Mouse (Mus musculus): ENCODE results near the gene Klhl29. TPM values are rescaled to one million over a fixed set of nuclear protein-coding genes. Genes with fewer than 3 reads are reported as not detected.

Klhl29 gene
- polyA plus RNA-seq, 1 experiment from 2014 or later: 0.60 TPM

GRCm38 (mm10) chr12:5157021-5157681, 218.3 kb downstream of the Klhl29 start:
- 75% methylated on average over 6 of the region's 6 CpGs for WGBS
- no peak overlapping the region for H3K27ac ChIP-seq
- H3K4me3 ChIP-seq: no peak overlapping the region
- no peak for DNase-seq (ENCODE audit: low spot score)
- 0 out of 2 replicates have a peak, but pooled peaks cover 1% of the 10 kb centered on the region for H3K4me1 ChIP-seq
- H3K36me3 ChIP-seq: no peaks in the 10 kb centered on the region
- no peaks in the 10 kb centered on the region for H3K27me3 ChIP-seq (ENCODE audit: insufficient read depth, poor library complexity, severe bottlenecking)
- H3K9me3 ChIP-seq: no peaks in the 10 kb centered on the region

GRCm38 (mm10) chr12:5155177-5155576, 220.3 kb downstream of the Klhl29 start:
- 67% methylated on average over 3 of the region's 3 CpGs for WGBS
- DNase-seq (ENCODE audit: low spot score): no peak
- H3K27me3 ChIP-seq (ENCODE audit: insufficient read depth, poor library complexity, severe bottlenecking): no peaks in the 10 kb centered on the region

GRCm38 (mm10) chr12:5151859-5152258, 223.6 kb downstream of the Klhl29 start:
- 20% methylated on average over 10 of the region's 10 CpGs for WGBS
- H3K27ac ChIP-seq: no peak overlapping the region

More at GRCm38 (mm10) chr12:5155177-5155576, 220.3 kb downstream of the Klhl29 start:
- Histone ChIP-seq H3K9me3 (no peaks in the 10 kb centered on the region), H3K4me3 (no peak overlapping the region), H3K4me1 (0 out of 2 replicates have a peak, but pooled peaks cover 4% of the 10 kb centered on the region), H3K36me3 (no peaks in the 10 kb centered on the region), H3K27ac (no peak overlapping the region)

GRCm38 (mm10) chr12:5147346-5148035, 228.0 kb downstream of the Klhl29 start:
- 76% methylated on average over 5 of the region's 5 CpGs for WGBS
- Histone ChIP-seq H3K27me3 (ENCODE audit: insufficient read depth, poor library complexity, severe bottlenecking) (no peaks in the 10 kb centered on the region), H3K27ac (no peak overlapping the region), H3K4me3 (no peak overlapping the region), H3K9me3 (no peaks in the 10 kb centered on the region), H3K36me3 (no peaks in the 10 kb centered on the region), H3K4me1 (0 out of 2 replicates have a peak, but pooled peaks cover 4% of the 10 kb centered on the region)
- DNase-seq (ENCODE audit: low spot score): no peak

More at GRCm38 (mm10) chr12:5151859-5152258, 223.6 kb downstream of the Klhl29 start:
- Histone ChIP-seq H3K4me1 (0 out of 2 replicates have a peak, but pooled peaks cover 4% of the 10 kb centered on the region), H3K27me3 (ENCODE audit: insufficient read depth, poor library complexity, severe bottlenecking) (no peaks in the 10 kb centered on the region), H3K9me3 (no peaks in the 10 kb centered on the region), H3K4me3 (no peak overlapping the region), H3K36me3 (no peaks in the 10 kb centered on the region)
- no peak for DNase-seq (ENCODE audit: low spot score)

GRCm38 (mm10) chr12:5143903-5144781, 231.3 kb downstream of the Klhl29 start:
- Histone ChIP-seq H3K27me3 (ENCODE audit: insufficient read depth, poor library complexity, severe bottlenecking) (no peaks in the 10 kb centered on the region), H3K4me1 (no peaks in the 10 kb centered on the region), H3K36me3 (no peaks in the 10 kb centered on the region), H3K27ac (no peak overlapping the region), H3K4me3 (no peak overlapping the region), H3K9me3 (no peaks in the 10 kb centered on the region)
- DNase-seq (ENCODE audit: low spot score): no peak
- 52% methylated on average over 5 of the region's 5 CpGs for WGBS

- H3K9me3 ChIP-seq: no peaks in the 10 kb centered on the region
- no peak for DNase-seq (ENCODE audit: low spot score)
- no peak overlapping the region for H3K27ac ChIP-seq
- H3K27me3 ChIP-seq (ENCODE audit: insufficient read depth, poor library complexity, severe bottlenecking): no peaks in the 10 kb centered on the region
- no peak overlapping the region for H3K4me3 ChIP-seq
- H3K36me3 ChIP-seq: no peaks in the 10 kb centered on the region
- no peaks in the 10 kb centered on the region for H3K4me1 ChIP-seq
- 80% methylated on average over 5 of the region's 5 CpGs for WGBS
These were observed 232.3 kb downstream of the Klhl29 start for GRCm38 (mm10) chr12:5143224-5143623.

GRCm38 (mm10) chr12:5142776-5143175, 232.7 kb downstream of the Klhl29 start:
- Histone ChIP-seq H3K36me3 (no peaks in the 10 kb centered on the region), H3K9me3 (no peaks in the 10 kb centered on the region), H3K4me3 (no peak overlapping the region), H3K27ac (no peak overlapping the region), H3K4me1 (no peaks in the 10 kb centered on the region), H3K27me3 (ENCODE audit: insufficient read depth, poor library complexity, severe bottlenecking) (no peaks in the 10 kb centered on the region)
- DNase-seq (ENCODE audit: low spot score): peak; percentile 81
- WGBS: 15% methylated on average over 3 of the region's 3 CpGs

GRCm38 (mm10) chr12:5141040-5141439, 234.4 kb downstream of the Klhl29 start:
- no peaks in the 10 kb centered on the region for H3K36me3 ChIP-seq
- WGBS: 18% methylated on average over 4 of the region's 4 CpGs
- no peaks in the 10 kb centered on the region for H3K27me3 ChIP-seq (ENCODE audit: insufficient read depth, poor library complexity, severe bottlenecking)
- no peaks in the 10 kb centered on the region for H3K4me1 ChIP-seq
- H3K9me3 ChIP-seq: no peaks in the 10 kb centered on the region
- H3K4me3 ChIP-seq: no peak overlapping the region
- no peak overlapping the region for H3K27ac ChIP-seq
- no peak for DNase-seq (ENCODE audit: low spot score)

- Histone ChIP-seq H3K9me3 (no peaks in the 10 kb centered on the region), H3K27me3 (ENCODE audit: insufficient read depth, poor library complexity, severe bottlenecking) (no peaks in the 10 kb centered on the region), H3K4me1 (no peaks in the 10 kb centered on the region), H3K36me3 (no peaks in the 10 kb centered on the region), H3K4me3 (no peak overlapping the region), H3K27ac (no peak overlapping the region)
- DNase-seq (ENCODE audit: low spot score): no peak
- 84% methylated on average over 4 of the region's 4 CpGs for WGBS
These were observed 236.2 kb downstream of the Klhl29 start for GRCm38 (mm10) chr12:5139302-5139701.

GRCm38 (mm10) chr12:5136300-5136699, 239.2 kb downstream of the Klhl29 start:
- Histone ChIP-seq H3K4me3 (no peak overlapping the region), H3K9me3 (no peaks in the 10 kb centered on the region), H3K27me3 (ENCODE audit: insufficient read depth, poor library complexity, severe bottlenecking) (no peaks in the 10 kb centered on the region), H3K27ac (no peak overlapping the region), H3K36me3 (no peaks in the 10 kb centered on the region), H3K4me1 (no peaks in the 10 kb centered on the region)
- DNase-seq (ENCODE audit: low spot score): peak; percentile 83
- 28% methylated on average over 4 of the region's 4 CpGs for WGBS

GRCm38 (mm10) chr12:5129190-5129589, 246.3 kb downstream of the Klhl29 start:
- Histone ChIP-seq H3K9me3 (no peaks in the 10 kb centered on the region), H3K4me1 (no peaks in the 10 kb centered on the region), H3K36me3 (no peaks in the 10 kb centered on the region), H3K27ac (no peak overlapping the region), H3K27me3 (ENCODE audit: insufficient read depth, poor library complexity, severe bottlenecking) (no peaks in the 10 kb centered on the region), H3K4me3 (no peak overlapping the region)
- no peak for DNase-seq (ENCODE audit: low spot score)
- WGBS: 81% methylated on average over 4 of the region's 4 CpGs

GRCm38 (mm10) chr12:5125907-5126306, 249.6 kb downstream of the Klhl29 start:
- no peak overlapping the region for H3K4me3 ChIP-seq
- no peak for DNase-seq (ENCODE audit: low spot score)
- peaks cover 11% of the 10 kb centered on the region for H3K4me1 ChIP-seq
- H3K36me3 ChIP-seq: no peaks in the 10 kb centered on the region
- H3K27me3 ChIP-seq (ENCODE audit: insufficient read depth, poor library complexity, severe bottlenecking): no peaks in the 10 kb centered on the region
- no peak overlapping the region for H3K27ac ChIP-seq
- no peaks in the 10 kb centered on the region for H3K9me3 ChIP-seq
- 76% methylated on average over 7 of the region's 7 CpGs for WGBS

- Histone ChIP-seq H3K27ac (no peak overlapping the region), H3K9me3 (no peaks in the 10 kb centered on the region), H3K27me3 (ENCODE audit: insufficient read depth, poor library complexity, severe bottlenecking) (no peaks in the 10 kb centered on the region), H3K4me3 (no peak overlapping the region), H3K36me3 (no peaks in the 10 kb centered on the region), H3K4me1 (peaks cover 20% of the 10 kb centered on the region)
- no peak for DNase-seq (ENCODE audit: low spot score)
- WGBS: 39% methylated on average over 8 of the region's 8 CpGs
These were observed 252.5 kb downstream of the Klhl29 start for GRCm38 (mm10) chr12:5122972-5123371.
